Mouse (Mus musculus) activated CD4-positive, CD25-positive, alpha-beta regulatory T cell, adult 4 months (primary cell): Measurements from ENCODE around the gene Cdca8. TPM values are rescaled to one million over a fixed set of nuclear protein-coding genes. Genes with fewer than 3 reads are reported as not detected.

Experiments
- ATAC-seq: one replicate; pipeline ENCODE4 v1.8.0; 2017
- polyA plus RNA-seq, 2 experiments: library from polyadenylated mRNA; unstranded; fragments of 100-300 nt; shearing (Covaris generic); gene quantifications; one replicate each; pipeline ENCODE4 v1.2.1; 2017

Gene Cdca8
- polyA plus RNA-seq, 2 experiments from 2014 or later = 43.8 to 61.4 TPM

DNA sequence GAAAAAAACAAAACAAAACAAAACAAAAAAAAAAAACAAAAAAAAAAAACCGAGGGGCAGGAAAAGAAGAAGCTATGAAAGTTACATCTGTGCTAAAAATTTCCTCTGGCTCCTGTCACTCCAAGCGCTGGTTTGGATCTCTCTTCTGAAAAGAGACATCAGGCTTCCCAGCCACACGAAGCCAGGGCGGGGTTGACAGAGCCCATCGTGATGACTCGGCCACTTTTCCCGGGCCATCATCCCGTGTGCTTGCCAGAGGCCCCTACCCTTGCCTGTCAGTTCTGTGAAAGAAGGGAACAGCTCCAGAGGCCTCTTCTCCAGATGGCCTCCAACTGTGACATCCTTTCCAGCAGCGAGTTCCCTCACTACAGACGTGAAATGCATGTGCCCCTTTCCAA is 11.9 kb upstream of the Cdca8 start:
- ATAC-seq = no peak

DNA sequence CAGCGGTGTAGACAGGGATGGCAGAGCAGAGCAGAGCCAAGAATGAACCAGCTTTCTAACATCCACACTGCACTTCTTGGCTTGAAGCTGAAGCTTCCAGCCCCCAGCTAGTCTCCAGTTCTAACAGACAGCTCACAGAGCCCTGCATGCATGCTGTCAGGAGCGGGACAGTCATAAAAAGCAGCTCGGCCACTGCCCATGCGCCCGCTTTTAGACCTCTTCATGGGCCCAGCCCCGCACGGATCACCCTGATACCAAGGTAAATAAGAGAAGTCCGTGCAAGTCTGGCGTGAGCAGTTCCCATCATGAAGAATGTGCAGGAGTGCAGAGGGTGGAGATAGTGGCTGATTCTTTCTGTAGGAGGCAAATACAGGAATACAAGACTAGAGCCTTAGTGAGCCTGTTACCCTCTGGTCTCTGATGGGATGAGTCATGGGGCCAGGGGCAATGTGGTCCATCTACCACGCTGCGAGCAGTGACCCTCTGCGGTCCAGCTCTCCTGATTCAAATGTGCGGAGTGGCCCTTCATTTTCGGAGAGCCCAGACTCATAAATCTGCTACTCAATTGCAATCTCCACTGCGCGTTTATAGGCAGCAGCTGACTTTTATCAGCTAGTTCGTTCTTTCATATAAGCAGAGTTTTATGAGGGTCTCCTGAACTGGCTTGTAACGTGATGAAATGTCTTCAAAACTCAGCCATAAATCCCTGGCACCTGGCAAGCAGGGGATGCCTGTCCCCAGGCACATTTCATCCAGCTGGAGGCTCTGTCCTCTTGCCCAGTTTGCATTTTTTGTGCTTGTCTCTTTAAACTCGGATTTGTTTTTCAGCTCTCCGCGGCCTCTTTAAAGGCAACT is 11.3 kb upstream of the Cdca8 start:
- no peak for ATAC-seq

DNA sequence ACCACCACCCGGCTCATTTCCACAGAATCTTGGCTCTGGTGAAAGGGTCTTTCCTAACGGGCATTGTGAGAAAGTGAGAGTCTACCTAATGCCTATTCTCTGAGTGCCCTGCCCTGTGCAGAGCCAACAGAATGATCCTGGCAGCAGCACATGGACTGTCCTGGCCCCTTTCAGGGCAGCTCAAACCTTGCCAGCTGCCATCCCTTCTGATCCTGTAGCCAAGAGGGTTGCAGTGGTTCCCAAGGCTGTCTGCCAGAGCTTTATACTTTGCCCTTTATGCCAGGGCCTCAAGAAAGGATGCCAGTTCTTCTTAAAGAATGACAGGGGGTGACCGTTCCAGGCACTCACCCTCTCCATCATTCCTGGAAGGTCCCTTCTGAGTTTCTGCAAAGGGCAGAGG is 10.4 kb upstream of the Cdca8 start:
- ATAC-seq = no peak

DNA sequence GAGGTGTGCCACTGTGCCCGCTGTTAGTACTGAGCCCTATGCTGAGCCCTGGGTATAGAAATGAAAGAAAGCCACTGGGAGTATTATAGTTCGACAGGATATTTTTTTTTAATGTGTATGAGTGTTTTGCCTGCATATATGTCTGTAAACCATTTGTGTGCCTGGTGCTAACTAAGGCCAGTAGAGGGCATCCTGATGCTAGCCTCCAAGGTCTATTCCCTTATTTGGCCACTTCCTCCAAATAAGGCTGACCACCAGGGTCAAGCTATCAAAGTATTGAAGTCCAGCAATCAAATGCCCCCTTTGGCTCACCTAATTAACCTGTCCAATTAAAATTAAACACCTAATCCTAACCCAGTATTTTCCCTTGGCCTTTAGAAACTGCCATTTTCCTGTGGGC is 5.8 kb upstream of the Cdca8 start:
- no peak for ATAC-seq

DNA sequence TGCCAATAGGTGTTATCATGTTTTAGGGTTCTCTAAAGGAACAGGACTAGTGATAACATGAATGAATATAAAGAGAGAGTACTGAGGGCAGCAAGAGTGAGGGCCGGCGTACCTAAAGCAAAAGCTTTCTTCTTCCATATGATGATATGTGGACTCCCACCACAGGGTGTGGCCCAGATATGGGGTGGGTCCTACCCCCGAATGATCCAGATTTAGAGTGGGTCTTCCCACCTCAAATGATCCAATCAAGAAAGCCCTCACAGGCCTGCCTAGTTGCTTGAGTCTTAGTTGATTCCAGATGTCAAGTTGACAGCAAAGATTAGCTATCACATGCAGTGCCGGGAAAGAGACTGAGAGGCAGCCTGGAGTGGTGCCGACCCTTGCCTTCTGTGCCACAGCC is 4.7 kb upstream of the Cdca8 start:
- no peak for ATAC-seq

DNA sequence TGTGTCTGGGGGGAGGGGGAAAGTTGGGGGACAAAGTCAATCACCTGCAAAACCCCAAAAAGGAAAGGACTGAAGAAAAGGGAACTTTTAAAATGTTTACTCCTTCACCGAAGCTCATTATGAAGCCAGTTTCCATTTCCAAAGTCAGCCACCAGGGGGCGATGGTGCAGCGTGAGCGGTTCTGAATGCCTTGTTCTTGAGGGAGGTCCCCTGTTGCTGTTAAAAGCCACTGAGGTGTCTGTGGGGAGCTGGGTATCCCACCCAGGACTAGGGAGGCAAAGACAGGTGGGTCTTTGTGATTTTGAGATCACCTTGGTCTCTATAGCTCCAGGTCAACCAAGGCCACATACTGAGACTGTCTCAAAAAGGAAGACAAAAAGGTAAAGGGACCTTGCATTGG is 3.9 kb upstream of the Cdca8 start:
- ATAC-seq = peak; percentile 73

DNA sequence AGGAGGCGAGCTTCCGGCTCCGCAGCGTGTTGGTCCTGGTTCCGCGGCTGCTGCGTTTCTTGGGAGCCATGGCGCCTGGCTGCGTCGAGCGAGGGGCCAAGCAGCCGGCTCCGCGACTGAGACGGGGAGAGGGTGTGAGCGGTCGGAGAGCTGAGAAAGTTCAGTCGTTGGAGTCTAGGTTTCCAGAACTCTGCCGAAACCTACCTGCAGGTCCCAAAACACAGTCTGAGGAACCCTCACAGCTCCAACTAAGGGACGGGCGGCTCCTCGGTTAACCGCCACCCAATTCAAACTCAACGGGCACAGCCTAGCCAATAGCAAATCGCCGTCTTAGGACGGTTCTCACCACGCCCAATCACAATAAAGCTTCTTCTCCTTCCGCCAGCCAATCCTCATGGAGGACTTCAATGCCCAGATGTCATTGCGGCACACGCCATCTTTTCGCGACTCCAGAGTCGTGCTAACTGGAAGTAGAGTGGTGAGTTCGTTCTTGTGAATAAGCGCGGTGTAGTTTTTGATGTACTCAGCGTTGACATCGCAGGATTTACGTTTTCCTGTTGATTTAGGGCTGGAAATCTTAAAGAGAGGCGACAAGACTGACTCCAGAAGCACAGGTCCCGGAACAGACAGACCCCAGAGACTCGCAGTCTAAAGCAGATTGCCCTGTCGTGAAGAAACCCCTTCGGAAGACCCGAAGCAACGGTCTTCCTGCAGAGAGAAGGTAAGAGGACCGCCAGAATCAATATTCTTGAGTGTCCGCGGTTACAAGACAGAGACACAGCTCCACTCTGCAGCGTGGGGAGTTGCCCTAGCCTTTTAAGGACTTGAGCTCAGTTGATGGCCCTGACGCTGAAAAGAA is 2.3 kb downstream of the Cdca8 start, which contains the start of gene 9930104L06Rik:
9930104L06Rik (plus strand) TSS at position 436 of the 859 bp plus-strand sequence.
- peak; percentile 100 for ATAC-seq

DNA sequence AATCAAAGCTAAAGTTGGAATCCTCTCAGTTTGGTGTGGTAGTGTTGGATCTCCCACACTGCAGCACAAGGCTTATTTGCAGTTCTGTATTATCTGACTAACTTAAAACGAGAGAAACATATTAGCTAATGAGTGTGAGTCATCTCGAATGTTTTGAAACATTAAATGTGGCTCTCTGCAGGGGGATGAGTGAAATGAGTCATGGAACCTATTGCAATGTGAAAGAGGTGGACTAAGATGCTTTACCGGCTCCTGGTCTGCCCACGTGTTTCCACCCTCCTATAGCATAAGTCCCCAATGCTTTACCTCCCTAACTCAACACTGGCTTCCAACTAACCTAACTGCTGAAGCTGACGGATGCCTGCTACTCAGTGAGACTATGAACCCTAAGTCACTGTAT is 11.0 kb downstream of the Cdca8 start:
- ATAC-seq = peak; percentile 80

DNA sequence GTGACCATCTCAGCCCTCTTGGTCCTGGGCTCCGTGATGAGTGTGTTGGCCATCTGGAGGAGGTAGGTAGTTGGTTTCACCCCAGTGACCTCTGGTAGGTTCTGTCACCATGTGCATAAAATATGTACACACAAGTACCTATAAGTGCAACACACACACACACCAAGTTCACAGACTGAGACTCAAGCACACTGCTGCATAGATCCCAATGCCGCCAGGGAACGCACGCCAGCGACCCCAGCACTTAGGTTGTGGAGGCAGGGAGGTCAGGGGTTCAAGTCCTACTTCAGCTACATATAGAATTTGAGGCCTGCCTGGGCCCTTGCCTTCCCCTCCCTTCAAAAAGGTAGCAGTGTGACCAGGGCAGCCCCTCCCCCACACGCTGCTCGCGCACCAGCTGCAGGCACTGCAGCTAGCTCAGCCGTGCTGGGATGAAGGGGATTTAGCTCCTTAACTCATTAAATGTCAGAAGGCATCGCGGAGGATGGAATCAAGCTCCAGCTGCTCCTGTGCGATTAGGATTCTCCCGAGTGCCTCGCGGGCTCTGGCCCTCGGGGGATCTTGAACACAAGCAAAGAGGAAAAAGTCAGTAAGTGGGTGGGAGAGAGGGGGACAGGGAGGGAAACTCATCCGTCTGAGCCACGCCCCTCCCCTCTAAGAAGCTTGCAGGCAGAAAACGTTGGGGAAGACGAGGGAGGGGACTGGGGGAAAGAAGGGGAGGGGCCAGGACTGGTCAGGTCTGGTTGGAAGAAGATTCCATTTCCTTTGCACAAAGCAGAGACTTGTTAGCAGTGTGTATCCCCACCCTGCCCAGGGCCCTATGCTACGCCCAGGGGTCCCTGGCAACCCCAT is 32.9 kb downstream of the Cdca8 start:
- no peak for ATAC-seq

DNA sequence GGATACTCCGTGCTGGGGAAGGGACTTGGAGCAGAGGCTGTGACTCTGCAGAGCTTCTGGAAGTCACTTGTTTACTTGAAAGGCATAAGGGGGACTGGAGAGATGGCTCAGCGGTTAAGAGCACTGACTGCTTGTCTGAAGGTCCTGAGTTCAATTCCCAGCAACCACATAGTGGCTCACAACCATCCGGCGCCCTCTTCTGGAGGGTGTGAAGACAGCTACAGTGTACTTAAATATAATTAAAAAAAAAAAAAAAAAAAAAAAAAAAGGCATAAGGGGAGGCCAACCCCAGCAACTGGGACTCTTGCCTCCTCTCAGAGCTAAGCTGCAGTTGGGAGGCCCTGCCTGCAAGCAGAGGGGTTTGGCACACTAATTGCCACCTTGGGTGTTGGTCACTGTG is 33.7 kb downstream of the Cdca8 start:
- ATAC-seq = no peak

DNA sequence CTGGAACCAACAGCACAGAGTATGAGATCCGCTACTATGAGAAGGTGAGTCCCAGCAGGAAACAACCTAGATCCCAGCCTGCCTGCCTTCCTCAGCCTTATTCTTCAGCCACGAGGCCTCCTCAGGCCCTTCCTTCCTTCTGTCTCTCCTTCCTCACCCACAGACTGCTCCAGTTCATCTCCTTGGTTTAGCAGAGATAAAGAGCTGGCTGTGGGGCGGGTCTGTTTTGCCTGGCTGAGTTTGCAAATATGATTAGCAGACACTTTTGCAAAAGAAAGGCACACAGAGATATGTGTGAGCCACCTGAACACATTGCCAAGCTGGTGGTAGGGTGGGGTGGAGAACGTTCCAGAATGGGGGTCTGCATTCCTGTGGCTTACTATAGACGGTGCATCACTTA is 39.2 kb downstream of the Cdca8 start:
- ATAC-seq = no peak

DNA sequence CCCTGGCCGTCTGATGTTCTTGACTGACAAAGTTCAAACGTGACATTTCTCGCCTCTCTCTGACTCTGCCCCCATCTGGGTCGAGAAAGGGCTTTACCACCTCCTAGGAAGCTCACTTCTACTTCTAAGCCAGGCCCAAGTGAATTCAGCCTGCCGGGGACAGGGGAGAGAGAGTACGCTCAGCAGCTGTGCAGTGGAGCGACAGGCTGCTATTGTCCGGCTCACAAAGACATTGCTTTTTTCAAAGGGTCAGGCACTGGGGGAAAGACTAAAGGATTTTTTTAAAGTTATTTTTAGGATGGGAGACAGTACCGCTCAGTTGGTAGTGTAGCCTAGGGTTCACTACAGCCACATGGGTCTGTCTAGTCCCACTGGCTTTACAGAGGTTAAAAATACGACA is 40.7 kb downstream of the Cdca8 start:
- no peak for ATAC-seq

DNA sequence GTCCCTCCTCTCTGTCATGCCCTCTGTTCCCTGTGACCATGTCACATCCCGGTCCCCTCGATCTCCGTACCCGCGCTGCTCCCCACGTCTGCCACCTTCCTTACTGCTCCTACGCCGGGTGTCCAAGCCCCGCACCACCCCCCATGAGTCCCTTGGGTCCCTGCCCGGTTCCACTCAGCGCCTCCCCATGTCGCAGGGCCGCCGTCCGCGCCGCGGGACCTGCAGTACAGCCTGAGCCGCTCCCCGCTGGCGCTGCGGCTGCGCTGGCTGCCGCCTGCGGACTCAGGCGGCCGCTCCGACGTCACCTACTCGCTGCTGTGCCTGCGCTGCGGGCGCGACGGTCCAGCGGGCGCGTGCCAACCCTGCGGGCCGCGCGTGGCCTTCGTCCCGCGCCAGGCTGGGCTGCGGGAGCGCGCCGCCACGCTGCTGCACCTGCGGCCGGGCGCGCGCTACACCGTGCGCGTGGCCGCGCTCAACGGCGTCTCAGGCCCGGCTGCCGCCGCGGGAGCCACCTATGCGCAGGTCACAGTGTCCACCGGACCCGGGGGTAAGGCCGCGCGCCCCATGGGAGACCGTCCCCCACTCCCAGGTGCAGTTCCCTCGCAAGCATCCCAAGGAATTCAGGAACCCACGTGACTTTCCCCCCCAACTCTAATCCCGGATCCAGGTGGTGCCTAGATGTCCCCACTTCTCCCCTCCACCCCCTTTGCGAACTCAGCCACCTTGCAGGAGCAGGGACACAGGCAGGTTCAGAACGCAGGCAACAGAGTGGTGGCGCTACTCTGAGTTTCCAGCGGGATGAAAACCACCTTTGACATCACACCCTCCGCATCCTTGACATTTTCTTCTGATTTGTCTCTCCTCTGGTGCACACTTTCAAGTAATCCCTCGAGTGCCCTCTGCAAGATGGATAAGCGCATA is 44.3 kb downstream of the Cdca8 start:
- ATAC-seq = no peak

DNA sequence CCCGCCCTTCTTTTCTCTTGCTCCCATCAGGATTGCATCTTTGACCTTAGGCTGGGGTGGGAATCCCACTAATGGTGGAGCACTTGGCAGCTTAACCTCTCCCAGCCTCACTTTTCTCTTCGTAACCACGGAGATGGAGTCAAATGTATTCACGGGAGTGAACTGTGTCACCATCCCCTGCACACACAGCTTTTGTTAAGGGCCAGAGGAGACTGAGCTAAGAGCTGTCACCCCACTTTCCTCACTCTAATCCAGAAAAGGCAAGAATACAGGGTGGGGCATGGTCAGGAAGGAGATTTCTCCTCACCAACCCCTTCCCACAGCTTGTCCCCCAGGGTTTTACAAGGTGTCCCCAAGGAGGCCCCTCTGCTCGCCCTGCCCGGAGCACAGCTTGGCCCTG is 45.3 kb downstream of the Cdca8 start:
- ATAC-seq = no peak

DNA sequence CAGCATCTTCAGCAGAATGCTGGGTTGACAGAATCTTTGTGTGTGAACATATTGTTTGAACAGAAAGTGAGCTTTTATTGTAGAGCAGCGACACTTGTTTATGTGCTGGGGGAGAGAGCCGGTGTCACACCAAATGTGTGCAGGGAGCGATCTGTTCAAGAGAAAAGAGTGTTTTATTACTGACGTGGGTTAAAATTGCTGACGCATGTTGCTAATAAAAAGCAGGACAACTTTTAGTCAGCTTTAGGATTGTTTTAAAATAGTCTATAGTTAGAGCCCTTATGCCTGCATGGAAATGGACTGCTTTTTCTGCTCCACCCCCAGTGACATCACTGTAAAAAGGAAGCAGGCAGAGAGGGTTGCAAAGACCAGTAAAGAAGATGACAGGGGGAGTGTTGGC is 48.3 kb downstream of the Cdca8 start:
- ATAC-seq = no peak

DNA sequence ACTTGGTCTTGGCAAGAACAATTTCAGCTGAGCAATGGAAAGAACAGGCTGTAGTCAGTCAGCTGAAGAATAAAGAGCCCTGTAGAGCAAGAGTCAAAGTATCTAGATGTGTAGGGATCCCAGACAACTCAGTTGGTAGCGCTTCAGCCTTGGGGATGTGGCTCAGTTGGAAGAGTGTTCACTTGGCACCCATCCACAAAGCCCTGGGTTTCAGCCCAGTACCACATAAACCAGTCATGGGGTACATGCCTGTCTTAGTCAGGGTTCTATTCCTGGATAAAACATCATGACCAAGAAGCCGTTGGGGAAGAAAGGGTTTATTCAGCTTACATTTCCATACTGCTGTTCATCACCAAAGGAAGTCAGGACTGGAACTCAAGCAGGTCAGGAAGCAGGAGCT is 49.2 kb downstream of the Cdca8 start:
- no peak for ATAC-seq

DNA sequence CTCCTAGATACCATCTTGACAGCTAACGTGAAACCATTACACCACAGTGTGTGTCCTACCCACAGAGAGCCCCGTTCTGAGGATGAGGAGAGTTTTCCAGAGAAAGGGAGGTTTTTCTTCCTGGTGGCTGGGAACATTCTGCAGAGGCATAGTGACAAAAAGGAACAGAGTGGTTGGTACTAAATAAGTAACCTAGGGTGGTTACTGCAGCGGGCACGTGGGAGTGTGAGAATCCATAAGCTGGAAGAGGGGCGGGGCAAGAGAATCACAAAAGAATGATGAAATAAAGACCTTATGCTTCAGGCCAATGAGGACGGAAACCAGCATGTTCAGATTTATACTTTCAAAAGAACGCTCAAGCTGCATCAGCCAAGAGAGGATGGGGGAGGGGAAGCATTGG is 50.4 kb downstream of the Cdca8 start:
- ATAC-seq = no peak

DNA sequence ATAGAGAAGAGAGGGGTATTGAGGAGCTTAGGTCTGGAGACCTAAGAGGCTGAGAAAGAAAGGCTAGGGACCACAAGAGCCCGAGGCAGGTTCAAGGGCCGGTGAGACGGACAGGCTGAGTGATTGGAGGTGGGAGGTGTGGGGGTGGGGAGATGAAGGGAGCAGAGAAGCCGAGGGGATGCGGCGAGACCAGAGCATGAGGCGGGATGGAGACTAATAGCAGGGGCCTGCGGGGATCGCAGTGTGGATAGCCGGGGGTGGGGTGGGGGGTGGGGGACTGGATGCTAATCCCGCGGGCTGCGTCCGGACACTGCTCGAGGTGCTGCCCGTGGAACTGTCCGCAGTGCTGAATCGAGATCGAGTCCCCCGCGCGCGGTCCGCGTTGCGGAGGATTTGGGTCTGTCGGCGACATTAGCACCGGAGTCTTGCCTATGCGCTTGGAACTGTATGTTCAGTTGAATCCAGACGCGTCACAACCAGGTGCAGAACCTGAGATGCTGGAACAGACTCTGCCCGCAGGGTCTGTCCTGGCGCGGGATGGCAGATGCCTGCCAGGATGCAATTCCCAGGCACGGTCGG is 56.9 kb downstream of the Cdca8 start:
- no peak for ATAC-seq

DNA sequence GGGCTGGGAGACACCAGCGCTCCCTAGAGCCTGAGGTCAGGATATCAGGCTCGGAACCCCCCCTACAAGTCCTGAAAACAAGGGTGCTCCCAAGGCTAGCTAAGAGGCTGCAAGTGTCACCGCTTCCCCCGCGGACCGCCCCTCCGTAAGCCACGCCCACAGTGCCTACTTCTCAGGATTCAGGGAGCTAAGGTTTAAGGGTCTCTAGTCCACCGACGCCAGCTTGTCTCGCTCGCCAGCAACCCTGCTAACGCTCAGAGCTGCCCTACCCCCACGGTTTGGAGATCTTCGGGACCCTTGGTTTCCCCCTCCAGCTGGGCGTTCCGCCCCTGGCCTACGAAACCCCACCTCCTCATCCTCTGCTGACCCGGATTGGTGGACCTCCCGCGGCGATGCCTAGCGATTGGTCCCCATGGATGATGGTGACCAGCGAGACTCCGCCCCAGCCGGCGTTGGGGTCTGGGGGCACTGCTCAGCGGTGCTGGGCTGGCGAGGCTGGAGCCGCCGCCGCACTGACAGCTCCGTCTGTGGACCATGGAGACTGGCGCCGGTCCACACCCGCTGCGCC is 57.7 kb downstream of the Cdca8 start:
- ATAC-seq = no peak

DNA sequence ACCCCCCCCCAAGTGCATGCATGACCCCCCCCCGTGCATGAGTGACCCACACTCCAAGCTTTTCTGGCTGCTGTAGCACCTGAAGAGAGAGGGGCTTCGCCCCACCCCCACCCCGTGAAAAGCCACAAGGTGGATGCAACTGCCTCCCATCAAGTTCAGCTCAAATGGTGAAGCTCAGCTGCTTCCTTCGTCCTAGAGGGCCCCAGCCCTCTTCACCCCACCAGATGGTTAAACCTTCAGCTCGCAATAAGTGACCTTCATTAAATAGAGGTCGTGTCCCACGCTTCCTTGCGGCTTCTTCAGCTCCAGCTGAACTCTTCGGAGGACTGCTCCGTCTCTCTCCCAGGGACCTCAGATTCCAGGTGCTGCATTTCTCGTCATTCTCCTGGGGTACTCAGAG is 58.5 kb downstream of the Cdca8 start, which contains the start of gene Epha10:
Epha10 (plus strand) TSS at position 301 of the 400 bp plus-strand sequence.
- ATAC-seq = no peak

DNA sequence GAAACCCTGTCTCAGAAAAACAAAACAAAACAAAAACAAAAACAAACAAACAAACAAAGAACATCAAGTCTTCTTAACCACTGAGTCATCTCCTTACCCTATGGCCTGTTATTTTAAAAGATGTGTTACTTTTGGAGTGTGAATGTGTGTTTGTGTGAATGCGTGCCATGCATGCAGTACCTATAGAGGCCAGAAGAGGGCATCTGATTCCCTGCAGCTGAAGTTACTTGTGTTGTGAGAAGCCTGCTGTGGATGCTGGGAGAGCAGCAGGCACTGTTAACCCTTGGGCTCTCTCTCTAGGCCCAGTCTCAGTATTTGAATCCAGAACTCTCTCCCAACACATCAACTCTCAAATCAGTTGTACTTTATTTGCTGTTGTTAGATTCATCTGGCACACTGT is 66.4 kb downstream of the Cdca8 start:
- ATAC-seq = no peak
